Mouse (Mus musculus) lung, postnatal 10 days (tissue): ENCODE results near the gene Nox1.

Source experiments
- DNase-seq: peaks from one replicate; pipeline ENCODE4 v3.0.0; 2021

Nox1 gene

DNA sequence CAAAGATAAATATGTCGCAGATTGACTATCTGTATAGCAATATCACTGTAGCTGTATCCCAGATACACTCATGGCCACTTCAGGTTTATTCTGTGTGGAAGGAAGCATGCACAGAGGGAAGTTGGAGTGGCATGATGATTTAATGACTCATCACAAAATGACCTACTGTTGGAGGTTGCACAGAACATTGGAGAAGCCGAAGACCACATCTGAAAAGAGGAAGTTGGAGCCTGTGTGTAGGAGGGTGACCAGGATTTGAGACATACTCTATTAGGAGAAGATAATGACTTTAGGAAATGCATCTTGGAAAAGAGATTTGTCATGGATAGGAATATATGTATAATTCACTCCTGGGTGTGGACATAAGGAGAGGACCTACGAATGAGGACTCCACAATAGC lies 105.3 kb downstream of the Nox1 start:
- no peak for DNase-seq

DNA sequence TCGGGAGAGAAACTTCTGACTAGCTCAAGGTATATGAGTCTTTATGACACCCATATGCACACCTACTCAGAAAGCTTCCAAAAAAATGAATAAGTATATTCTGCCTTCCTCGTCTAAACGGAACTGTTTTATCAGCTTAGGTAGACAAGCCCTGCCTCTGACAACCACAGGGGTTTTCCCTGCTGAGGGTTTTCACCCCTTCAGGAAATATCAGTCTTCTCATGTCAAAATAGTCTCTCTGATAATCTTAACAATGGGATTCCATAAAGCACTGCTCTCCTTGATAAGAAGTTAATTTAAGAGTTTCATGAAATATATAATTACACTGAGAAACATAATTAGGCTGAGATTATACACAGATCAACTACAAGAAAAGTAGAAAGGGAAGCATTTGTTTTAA lies 110.0 kb downstream of the Nox1 start:
- no peak for DNase-seq

DNA sequence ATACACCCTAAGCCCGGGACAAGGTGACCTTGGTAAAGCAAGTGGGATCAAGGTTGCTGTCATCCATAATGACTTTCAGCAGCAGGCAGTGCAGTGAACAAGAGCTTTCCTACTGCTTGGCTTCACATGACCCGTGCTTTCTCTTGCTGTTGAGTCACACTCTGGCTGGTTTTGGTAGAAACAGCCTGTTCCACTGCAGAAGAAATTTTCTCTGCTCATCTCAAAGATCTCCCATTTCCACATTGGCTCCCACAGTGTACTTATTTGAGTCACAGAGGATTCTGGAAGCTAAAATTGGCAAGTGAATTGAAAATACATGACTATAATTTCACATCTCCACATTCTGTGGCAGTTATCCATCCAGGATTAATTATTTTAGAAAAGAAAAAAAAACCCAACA lies 119.1 kb downstream of the Nox1 start:
- no peak for DNase-seq

DNA sequence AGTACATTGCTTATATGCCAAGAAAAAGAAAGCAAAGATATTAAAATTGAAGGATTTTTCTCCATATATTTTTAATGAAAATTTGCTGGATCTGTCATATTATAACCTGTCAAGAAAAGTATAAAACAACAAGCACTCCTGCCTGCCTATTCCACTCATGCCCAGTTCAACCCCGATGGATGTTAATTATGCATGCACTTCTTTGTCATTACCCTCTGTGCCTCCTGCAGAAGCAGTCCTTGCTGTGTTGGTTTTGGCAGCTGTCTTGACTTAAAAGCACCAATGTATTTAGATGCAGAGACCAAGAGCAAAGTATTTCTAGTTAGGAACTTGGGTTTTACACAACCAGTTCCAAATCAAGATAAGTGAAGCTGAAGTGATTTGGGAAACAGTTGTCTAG lies 136.3 kb downstream of the Nox1 start:
- DNase-seq = no peak

DNA sequence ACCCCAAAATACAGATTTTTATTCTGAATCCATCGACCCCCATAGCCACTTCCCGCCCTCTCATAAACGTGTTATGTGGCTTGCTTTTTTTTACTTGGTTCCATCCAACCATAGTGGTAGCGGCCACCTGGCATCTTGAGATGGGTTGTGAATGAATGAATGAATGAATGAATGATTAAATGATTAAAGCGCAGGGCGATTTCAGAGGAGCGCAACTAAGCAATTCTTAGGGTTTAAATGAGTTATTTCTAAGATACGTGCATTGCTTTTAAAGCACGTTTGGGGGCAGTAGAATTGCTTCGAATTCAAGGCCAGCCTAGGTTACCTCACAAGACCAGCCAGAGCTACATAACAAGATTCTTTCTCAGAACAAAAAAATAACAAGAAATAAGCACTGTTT lies 162.0 kb downstream of the Nox1 start:
- DNase-seq = no peak

DNA sequence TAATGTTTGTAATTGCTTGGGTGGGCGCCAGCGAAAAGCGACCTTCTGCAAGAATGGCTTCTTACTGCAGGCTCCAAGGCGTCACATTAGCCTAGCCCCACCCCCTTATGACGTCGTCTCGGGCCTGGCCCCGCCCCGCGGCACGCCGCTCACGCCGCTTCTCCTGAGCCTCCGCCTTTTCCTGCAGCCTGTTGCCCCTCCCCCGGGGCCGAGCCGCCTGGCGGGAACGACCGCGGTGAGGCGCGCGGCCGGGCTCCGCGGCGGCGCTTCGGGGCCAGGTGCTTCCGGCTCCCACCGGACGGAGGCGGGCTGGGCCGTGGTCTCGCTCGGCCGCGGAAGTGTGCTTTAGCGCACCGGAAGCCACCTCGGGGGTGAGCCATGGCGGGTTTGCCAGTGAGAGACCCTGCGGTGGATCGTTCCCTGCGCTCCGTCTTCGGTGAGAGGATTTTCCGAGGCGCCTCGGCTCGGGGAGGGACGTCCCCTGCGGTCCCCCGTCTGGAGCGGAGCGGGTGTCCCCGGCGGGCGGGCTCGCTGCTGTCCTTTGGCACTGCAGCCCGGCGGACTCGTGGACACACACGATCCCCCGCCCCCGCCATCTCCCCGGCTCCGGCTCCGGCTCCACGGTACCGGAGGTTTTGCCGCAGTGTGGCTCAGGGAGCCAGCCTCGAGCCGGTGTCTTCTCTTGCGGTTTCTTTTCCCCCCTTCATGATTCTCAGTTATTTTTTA lies 162.6 kb downstream of the Nox1 start, which contains the start of gene Cstf2:
Gene Cstf2, plus strand, starts transcription at position 201 of the 726 bp plus-strand sequence.
- peak; percentile 96 for DNase-seq

DNA sequence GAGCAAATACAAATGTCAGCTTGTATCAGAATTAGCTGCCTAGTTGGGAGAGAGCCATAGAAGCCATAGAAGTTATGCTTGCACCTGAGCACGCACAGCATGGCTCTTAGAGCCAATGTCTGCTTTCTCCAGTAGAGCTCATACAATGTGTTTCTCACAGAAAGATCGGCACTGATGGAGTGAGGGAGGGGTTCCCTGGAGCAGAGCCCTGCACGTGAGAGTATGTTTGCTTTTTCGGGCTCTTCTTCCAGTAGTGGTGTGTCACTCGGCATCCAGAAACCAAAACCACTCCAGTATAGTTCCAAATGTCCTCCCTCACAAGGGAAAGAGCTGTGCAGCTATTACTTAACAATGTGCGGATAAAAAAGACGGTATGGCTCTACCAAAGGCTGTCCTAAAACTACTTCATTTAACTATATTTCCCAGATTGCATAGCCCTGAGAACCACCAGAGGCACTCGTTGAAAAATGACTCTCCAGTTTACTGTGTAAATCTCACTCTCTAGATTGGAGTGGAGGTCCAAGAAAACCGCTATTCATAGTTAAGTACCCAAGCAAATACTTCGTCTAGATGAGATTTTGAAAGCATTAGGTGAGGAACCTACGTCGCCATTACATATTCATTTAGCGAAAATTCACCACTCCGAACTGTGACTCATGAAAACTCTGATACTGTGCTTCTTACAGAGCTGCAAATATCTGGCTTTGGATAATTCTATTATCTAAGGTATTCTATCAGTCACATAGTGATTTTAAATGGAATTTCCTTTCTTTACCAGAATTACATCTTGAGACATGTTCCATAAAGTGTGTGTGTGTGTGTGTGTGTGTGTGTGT lies 163.5 kb downstream of the Nox1 start:
- peak; percentile 2 for DNase-seq

DNA sequence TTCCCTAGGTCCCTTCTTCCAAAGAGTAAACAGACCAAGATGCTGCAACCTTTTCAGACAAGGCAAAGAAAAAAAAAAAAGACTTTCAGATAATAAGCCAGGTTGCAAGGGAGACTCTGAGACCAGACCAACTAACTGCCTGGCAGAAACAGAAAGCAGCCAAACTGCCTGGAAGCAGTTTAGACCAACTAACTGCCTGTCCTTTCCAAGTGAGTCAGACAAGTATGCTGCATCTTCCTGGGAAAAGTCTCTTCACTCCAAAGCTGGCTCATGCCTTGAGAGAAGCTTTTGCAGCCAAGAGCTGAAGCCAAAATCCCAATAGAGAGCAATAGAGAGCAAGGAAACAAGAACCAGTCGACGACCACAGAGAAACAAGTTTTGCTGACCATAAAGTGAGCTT lies 164.9 kb downstream of the Nox1 start:
- DNase-seq = peak; percentile 20

DNA sequence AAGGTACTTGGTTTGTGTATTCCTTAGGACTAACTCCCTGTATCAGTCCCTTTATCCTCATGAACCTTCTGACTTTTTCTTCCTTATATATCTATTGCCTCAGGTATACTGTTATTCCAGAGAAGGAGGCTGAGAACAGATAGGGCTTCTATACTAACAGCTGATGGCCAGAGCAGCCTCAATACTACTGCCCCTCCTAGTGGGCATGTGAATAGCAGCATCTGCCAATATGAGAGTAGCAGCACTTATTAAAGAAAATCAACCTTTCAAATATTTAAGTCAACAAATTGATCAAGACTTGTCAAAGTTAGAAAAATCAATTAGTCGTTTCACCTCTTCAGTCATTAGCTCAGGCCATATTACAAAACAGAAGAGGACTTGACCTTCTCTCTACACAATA lies 172.8 kb downstream of the Nox1 start:
- no peak for DNase-seq
